Mouse (Mus musculus): ENCODE data around the gene BC107364.
"Not testable (repeated sequence)": the region's sequence is repeated elsewhere in the genome, so short reads cannot be mapped to it uniquely, and the experiment has no call there.

Gene BC107364

GRCm38 (mm10) chr3:96449762-96450585 lies 2.1 kb downstream of the BC107364 start:
- not testable (repeated sequence) for DNase-seq

GRCm38 (mm10) chr3:96445436-96445835 lies 6.7 kb downstream of the BC107364 start:
- DNase-seq = no peak

GRCm38 (mm10) chr3:96440578-96440977 lies 11.5 kb downstream of the BC107364 start:
- DNase-seq = peak; percentile 60

GRCm38 (mm10) chr3:96435557-96436091 lies 16.5 kb downstream of the BC107364 start:
- no peak for DNase-seq

DNA sequence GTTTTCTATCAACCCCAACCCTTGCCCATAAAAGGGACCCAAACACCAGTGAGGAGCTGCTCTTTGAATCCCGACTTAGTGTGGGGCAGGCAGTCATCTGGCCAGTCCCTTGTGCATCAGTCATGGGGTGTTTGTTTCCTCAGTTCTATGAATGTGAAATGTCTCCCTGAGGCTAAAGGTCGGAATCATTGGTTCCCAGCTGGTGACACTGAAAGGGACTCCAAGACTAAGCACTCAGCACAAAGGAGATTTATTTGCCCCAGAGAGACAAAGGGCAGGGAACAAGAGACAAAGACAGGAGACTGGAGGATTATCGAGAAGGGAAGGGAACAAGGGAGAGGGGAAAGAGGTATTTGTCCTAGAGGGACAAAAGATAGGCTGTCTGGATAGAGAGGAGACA lies 19.9 kb downstream of the BC107364 start:
- no peak for DNase-seq

GRCm38 (mm10) chr3:96429819-96430132 lies 22.3 kb downstream of the BC107364 start:
- DNase-seq = no peak

DNA sequence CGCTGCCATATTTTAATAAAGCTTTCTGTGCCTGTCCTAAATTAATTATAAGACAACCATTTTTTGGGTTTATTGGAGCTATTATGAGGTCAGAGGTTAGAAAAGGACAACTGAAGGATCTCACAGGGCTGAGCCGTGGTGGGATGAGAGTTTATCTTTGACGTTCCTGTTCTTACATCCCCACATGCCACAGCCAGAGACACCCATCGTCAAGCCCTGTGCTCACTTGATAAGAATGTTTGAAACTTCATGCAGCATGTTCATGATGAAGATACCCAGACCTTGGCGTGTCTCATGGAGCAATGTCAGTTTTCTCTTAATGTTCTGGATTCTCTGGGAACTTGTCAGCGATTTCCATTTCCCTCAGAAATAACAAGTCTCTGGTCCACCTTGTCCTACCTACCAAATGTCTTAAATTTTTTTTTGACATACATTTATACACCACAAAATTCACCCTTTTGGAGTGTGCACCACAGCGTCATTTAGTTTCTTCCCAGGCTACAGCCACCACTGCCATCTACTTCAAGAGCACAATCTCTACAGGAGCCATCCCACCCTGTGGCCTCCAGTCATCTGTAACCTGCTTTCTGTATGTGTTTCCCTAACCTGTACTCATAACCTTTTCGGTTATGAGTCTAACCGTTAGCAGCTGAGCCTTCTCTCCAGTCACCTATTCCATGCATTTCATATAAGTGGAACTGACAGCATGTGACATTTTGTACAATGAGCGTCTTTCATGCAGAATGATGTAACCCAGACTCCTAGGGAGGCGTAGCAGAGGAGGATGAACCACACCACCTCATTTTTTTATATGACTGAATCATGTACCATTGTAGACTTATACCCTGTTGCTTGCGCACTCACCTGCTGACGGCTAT lies 22.9 kb downstream of the BC107364 start:
- no peak for DNase-seq

- peak; percentile 30 for DNase-seq
Observed at GRCm38 (mm10) chr3:96427761-96428462, 24.2 kb downstream of the BC107364 start.

DNA sequence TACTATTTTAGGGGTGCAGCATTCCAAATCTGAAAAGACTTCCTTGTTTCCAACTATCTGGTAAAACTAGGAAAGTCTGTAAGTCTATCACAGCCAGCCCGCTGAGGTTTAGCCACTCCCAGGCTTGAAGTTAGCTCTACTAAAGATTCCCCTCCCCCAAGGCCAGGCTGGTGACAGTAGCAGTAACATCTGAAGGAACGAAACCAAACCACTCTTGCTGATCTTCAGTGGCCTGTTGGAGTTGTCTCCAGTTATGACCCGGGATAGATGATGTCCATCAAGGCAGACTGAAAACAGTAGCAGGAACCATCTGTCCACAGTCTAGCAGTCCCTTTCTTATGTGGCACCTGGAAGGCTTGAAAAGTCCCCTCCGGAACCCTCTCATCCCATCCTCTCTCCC lies 24.8 kb downstream of the BC107364 start:
- no peak for DNase-seq

DNA sequence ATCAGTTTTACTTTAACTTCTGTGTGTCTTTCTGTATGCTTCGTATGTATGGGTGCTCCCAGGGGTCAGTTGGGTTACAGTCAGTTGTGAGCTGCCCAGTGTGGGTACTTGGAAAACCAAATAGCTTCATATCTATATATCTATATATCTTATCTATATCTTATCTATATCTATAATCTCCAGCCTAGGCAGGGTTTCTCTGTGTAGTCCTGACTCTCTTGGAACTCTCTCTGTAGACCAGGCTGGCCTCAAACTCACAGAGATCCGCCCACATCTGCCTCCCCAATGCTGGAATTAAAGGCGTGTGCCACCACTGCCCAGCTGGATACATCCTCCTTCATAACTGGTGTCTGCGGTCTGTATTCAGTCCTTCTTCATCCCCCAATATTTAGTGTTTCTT lies 25.8 kb downstream of the BC107364 start:
- no peak for DNase-seq

- not testable (repeated sequence) for DNase-seq
Observed at GRCm38 (mm10) chr3:96424447-96424846, 27.7 kb downstream of the BC107364 start.

DNA sequence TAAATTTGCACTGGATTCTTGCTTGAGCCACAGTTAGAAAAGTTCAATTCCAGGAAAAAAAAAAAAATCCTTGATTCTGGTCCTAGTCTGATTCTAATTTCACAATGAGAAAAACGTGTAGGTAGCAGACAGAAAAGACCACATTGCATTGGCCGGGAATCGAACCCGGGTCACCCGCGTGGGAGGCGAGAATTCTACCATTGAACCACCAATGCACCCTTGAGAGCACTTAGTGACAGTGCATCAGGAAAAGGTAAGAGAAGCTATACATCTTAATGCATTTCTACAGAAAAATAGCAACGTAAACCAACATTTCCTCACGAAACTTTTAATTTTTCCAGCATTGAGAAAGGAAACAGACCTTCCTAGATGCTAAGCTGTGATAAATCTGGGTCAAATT lies 28.2 kb downstream of the BC107364 start:
- DNase-seq = peak; percentile 16

GRCm38 (mm10) chr3:96420796-96421195 lies 31.3 kb downstream of the BC107364 start:
- DNase-seq = no peak

DNA sequence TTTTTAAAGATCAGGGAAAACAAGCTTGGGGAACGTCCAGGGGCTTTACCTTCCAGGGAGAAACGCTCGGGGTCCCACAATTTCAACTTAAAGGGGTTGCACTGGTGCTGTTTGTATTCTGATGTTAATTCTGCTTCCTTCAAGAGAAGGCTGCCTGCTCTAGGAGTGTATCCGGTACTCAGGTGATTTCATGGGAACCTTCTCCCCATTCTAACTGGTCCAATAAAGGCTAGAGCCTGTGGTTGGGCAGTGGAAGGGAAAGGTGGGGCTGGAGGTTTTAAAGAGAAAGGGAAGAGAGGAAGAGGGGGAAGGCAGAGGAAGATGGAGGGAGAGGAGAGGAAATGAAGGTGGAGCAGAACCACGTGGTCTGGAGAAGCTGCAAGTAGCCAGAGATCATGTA lies 33.2 kb downstream of the BC107364 start:
- not testable (repeated sequence) for DNase-seq

DNA sequence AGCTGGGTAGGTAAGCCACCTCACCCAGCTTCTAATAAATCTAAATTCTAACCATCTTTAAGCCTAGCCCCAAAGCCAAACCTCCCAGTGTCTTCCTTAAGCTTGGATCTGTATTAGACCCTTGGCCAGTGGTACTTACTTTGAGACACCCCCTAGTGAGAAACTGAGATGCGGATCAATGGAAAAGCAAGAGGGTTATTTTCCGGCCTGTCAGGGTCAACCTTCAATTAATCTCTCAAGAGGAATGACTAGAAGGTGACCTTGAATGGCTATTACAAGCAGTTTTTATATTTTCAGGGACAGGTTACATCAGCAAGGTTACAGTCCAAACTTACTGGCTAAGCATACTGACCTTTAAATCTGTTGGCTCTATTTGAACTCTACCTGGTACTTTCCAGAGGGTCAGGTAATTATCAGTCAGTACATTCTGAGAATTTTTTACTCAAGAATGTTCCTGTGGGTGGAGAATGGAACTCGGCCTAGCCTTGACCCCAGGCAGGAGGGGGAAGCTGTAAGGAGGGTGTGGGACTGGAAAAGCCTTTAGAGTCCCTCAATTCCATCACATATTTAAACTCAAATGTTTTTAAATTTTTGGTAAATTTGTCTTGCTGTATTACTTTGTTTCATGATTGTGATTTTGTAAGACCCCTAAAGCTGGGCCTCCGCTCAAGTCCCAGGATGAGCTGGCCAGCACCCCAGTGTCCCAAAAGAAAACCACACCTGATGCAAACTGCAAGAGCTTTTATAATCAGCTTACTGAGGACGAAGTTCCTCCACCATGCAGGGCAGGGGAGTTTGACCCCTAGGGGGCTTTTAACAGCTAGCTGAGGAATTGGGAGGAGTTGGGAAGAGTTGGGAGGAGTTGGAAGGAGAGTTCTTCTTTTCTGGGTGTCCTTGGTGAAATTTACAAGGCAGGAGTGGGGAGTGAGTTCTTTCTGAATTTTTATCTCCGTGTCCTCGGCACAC lies 34.0 kb downstream of the BC107364 start:
- no peak for DNase-seq

DNA sequence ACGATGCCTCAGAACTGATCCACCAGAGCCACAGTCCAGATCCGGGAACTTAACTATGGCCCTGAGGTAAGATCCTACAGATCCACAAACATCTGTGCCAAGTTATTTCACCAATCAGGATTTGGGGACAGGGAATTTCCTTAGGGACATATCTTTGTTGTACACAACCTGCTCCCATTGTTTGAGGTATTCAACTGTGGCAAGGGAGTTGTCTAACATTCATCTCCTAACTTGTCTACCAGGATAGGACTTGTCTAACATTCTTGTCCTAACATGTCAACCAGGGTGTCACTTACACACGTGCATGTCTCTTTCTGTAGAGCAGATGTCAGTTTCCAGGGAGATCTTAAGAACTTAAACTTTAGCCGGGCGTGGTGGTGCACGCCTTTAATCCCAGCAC lies 35.5 kb downstream of the BC107364 start:
- DNase-seq = no peak

DNA sequence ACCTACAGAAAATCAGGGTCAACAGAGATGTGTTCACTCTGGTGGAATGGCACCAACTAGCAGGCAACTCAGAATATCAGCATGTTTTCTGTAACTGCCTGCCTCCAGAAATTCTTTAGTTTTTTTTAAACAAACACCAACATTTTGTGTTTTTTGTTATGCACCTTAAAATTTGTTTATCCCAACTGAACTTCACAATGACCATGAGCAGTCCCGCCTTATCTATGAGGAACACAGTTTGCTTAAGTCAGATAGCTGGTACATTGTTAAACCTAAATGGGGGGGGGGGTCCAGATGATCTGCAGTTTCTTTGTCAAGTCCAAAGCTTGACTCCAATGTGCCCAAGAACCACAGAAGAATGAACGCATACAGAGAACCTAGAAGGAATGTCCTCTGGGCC lies 36.0 kb downstream of the BC107364 start:
- DNase-seq = no peak

GRCm38 (mm10) chr3:96414951-96415327 lies 37.2 kb downstream of the BC107364 start:
- no peak for DNase-seq

- DNase-seq = peak; percentile 88
Observed at GRCm38 (mm10) chr3:96414126-96414950, 37.8 kb downstream of the BC107364 start.

DNA sequence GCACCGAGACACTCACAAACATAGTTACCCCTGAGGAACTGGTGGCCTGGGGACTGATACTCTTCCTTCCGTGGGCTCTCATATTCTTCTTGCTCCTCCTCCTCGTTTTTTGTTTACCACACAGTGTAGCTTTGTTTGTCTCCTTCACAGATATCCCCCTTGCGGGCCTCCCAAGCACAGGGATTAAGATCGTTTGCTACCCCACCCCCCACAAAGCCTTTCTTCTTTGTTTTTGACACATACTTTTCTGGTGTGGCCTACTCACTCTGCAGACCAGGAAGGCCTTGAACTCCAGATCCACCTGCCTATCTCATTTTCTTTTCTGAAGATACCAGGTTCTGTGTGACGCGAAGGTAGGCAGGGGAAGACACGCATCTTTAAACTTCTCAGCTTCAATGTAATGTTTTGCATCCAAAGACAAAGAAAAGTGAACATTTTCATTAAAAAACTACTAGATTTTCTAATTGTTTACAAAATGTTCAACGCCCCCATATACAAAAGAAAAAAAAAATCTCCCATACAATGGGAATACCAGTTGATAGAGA lies 38.5 kb downstream of the BC107364 start:
- no peak for DNase-seq

DNA sequence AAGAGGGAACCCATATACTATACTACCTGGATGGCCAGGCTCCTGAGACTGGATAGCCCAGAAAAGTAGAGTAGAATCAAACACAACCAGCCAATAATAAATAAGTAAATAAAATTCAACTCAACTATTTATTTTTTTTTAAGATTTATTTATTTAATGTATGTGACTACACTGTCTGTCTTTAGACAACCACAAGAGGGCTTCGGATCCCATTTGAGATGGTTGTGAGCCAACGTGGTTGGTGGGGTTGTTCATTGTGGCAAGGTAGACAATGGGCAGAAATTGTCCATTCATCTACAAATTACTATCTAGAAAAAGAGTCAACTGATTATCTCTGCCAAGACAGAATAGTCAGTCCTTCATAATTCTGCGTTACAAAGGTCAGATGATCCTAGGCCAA lies 40.3 kb downstream of the BC107364 start:
- DNase-seq = no peak

Data from thymus, postnatal 25 days (tissue).